Mouse (Mus musculus): ENCODE measurements around the gene Gm10447.
A peak's percentile ranks its signal among the peaks of the same experiment; 100 is the strongest.

Gene Gm10447

DNA sequence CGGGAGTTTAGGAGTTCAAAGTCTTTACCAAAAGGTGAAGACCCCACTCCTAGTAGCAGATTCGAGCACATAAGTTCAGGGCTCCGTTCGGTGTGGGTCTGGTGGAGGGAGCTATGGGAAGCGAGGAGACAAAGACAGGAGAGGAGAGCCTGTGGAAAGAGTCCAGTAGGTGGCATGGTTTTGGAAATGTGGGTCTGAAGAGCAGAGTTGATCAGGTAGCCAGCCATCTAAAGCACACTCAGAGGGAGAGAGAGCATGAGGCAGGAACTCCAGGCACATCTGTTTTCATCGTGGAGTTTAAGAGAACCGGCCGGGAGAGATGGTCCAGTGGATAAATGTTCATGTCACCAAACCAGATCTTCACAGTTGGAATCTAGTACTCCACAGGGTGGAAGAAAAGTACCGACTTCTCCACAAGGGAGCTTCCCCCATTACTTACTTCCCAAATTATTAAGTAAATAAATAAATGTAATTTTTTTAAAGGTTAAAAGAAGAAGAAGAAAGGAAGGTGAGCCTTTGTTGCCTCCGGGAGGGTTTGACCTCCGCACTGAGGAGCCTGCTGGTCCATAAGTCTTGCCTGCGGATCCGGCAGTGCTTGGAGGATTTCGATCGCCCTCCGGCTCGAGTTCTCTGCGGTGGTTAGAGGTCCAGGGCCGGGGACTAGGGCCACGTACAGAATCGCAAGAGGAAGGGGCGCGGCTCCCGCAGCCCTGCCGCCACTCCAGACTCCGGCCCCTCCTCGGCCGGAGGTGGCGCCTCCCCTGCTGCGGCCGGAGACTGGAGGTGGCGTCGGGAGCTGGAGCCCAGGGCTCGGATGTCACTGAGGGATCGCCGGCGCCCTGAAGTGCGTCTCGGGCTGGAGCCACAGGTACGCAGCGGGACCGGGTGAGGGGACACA, at the start of gene Gm10447, which contains the start of gene Shroom1:
Gene Gm10447, minus strand, starts transcription at position 637 of the 898 bp plus-strand sequence.
Gene Shroom1, plus strand, starts transcription at position 732 of the 898 bp plus-strand sequence.
- DNase-seq (ENCODE audit: low spot score in 2 of 2) = peak; percentile 52 to 72

DNA sequence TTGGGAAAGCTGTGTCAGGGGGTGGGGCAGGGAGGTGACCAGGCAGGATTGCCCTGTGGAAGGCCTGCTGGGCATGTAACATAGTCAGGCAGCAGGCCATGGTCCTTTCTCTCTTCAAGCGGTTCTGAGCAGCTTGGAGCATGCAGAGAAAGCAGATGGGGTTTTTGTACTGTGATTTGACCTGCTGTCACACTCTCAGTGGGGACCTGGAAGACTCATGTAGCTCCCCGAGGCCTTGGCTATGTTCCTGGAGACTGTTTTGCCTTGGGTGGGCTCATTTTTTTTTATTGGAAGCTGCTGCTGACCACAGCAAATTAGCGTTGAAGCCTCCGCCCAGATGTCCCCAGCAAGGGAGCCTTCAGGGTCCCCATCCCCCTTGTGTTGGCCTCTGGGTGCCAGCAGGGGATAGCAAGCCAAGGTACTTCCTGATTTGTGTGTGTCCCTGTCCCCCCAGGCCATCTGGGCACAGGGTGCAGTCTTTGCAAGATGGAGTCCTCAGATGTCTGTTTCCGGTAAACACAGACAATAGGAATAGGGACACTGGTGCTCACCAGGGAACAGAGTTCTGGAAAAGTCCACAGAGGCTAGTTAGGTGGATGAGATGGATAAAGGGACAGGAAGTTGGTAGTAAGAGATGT, 48.2 kb upstream of the Gm10447 start:
- no peak for DNase-seq (ENCODE audit: low spot score in 2 of 2)

DNA sequence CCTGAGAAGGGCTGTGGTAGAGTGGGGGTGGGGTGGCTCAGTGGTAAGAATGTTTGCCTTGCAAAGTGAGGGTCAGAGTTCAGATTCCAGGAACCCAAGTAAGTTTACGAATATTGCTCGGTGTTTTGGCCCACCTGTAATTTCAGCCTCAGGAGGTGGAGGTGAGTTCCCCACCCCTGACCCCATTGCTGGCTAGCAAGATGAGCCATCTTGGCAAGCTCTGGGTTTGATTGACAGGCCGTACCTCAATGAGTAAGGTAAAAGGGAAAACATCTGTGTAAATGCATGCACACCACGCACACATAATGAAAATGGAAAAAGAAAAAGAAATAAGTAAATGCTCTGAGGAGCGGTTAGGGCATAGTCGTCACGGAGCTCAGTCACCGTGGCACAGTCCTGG, 47.5 kb upstream of the Gm10447 start:
- DNase-seq (ENCODE audit: low spot score in 2 of 2) = no peak

DNA sequence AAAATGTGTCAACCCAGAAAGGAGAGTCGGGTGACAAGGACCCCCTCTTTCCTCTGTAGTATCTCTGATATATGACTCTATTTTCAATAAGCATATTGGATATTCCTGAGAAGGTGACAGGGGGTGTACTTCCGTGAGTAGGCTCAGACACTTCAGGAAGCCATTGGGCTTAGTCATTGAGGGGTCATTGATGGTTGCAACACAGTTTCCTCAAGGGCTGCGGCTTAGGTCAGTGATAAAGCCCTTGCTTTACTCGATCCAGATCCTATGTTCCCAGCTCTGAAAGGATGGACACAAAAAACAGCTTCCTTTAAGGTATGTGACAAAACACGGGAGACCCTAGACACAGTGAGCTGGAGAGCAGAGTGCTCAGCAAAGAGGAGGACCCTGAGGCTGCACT, 46.8 kb upstream of the Gm10447 start:
- DNase-seq (ENCODE audit: low spot score in 2 of 2) = no peak

DNA sequence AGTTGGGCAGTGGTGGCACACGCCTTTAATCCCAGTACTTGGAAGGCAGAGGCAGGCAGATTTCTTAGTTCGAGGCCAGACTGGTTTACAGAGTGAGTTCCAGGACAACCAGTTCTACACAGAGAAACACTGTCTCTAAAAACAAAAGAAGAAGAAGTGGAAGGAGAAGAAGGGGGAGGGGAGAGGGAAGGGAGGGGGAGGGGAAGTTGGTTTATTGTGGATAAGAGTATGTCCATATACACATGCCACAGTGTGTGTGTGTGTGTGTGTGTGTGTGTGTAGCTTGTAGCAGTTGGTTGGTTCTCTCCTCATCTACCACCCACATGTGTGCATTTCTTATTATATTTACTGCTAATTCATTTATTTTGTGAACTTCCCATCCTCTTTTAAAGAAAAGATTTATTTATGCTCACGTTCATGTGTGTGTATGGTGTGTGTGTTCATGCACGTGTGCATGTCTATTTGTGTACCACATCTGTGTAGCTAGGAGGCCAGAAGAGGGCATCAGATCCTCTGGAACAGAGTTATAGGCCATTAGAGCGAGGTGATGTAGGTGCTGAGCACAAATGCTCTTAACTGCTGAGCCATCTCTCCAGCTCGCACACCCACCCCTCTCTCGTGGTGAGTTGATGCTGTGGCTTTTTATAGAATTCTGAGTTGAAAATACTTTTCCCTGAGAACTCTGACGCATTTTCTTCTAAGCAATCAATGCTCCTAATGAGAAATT, 45.3 kb upstream of the Gm10447 start:
- DNase-seq (ENCODE audit: low spot score in 2 of 2) = no peak

DNA sequence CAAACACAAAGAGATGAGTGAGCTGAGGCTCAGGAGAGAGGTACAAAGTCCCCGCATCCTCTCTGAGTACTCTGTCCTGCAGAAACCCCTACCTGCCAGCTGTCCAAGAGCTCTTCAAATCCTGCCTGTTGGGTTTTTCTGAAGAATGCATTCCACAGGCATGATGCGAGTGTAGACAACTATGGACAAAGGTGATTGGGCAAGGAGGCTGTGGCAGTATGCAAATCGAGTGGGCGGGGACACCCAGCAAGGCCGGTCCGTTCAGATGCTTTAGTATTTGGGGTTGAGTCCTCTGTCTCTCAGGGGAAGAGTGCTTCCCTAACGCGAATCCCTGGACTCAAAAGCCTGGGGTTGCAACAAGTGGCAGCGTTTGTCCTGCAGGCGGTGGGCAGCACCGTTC, 43.7 kb upstream of the Gm10447 start:
- DNase-seq (ENCODE audit: low spot score in 2 of 2) = peak in 1 of 2 experiments; percentile 65

DNA sequence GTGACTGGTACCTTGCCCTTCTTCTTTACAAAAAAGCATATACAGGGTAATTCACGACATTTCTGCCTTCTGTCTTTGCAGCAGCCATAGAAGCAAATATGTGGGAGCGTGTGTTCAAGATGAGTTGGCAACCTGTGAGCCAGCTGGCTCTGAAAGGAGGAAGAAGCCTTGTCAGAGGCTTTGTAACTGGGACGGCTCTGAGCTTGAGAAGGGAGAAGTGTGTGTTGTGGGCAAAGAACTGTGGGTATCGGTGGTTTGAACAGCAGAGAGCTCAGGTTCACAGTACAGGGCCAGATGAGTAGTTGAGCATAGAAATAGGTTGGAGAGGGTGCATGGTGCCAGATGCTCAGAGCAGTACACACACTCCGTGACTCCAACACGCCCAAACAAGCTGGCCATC, 40.0 kb upstream of the Gm10447 start:
- DNase-seq (ENCODE audit: low spot score in 2 of 2) = no peak

DNA sequence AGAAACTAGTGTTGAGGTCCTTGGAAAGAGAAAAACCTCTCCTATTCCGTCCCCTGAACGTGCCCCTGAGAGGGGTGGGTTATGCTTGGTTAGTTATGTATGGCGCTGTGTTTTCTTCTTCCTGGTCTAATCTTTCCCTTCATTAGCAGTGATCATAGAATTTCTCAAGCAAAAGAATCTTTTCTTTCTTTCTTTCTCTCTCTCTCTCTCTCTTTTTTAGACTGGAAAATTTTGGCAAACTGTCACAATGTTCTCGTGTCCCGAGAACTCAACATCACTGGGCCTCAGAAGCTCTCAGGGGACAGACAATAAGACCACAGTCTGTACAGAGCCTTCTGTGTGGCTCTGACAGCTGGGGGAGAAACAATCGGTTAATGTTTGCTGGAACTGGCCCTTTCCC, 38.5 kb upstream of the Gm10447 start:
- DNase-seq (ENCODE audit: low spot score in 2 of 2) = no peak

DNA sequence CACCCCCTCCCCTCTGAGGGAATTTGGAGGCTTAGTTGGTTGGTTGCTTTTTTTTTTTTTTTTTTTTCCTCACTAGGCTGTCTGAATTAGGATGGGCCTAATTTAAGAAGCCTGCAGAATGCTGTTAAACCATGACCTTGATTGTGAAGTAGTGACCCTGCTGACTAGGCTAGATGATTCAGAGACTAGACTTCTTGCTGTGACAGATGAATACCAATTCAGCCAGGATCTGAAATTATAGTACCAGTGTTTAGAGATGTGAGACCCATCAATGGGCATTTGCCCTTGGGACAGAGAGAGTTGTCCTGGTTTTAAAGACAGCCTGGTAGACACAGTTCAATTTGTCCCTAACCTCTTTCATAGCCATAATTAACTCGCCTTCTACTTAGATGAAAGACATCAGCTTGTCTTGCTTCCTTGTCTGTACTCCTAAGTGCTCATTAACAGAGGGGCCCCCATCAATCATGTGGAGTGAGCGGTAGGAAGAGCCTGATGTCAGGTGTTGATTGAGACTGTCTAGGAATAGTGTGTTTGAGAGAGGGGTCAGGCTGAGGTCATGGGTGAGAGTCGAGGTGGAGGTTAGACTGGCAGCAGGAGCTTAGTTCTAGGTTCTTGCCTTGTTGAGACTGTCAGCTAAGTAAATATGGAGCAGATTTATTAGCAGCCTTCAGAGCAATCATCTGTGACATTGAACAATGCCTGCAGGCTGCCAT, 36.5 kb upstream of the Gm10447 start:
- DNase-seq (ENCODE audit: low spot score in 2 of 2) = no peak

DNA sequence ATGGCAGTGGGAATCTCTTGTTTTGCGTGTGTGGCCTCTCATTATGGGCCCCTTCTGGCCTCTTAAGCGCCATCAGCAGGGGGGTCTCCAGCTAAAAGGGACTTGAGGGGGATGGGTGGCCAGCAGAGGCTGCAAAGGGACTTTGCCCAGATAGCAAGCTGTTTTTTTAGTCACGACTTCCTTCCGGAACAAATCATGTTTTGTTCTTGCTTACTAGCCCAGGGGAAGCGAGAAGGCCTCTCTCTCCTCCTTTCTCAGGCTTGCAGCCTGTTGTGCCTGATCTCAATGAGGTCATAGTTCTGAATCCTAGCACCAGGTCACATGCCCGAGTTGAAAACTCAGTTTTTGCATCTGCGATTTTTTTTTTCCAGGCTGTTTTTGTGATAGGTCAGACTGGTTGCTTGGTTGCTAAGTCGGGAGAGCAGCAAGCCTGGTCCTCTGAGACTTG, 35.1 kb upstream of the Gm10447 start:
- no peak for DNase-seq (ENCODE audit: low spot score in 2 of 2)

DNA sequence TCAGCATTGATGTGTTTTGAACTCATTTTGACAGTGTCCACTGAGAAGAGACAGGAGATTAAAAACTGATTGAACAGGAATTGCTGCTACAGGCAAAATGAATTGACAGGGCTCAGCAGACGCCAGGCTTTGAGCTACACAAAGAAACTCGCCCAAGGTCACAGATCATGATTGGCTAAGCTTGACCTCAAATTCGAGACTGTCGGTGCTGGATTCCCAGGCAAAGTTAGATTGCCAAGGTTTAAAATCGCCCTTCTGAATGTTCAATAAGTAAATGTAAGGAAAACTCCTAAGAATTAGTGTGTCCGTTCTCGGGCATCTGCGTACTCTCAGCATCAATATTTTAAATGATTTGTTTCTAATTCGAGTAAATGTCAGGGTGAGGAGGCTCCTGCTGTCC, 32.5 kb upstream of the Gm10447 start:
- DNase-seq (ENCODE audit: low spot score in 2 of 2) = no peak

DNA sequence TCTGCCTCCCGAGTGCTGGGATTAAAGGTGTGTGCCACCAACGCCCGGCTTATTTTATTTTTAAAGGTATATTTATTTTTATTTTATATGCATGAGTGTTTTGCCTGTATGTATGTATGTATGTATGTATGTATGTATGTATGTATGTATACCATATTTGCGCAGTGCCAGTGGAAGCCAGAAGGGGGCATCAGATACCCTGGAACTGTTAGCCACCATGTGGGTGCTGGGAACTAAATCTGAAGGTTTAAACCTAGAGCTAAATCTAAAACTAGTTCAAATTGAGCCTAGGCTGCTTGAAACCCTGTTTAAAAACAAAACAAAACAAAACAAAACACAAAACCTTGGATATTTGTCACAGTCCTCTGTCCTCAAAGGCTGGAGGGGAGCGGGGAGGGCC, 32.1 kb upstream of the Gm10447 start:
- no peak for DNase-seq (ENCODE audit: low spot score in 2 of 2)

DNA sequence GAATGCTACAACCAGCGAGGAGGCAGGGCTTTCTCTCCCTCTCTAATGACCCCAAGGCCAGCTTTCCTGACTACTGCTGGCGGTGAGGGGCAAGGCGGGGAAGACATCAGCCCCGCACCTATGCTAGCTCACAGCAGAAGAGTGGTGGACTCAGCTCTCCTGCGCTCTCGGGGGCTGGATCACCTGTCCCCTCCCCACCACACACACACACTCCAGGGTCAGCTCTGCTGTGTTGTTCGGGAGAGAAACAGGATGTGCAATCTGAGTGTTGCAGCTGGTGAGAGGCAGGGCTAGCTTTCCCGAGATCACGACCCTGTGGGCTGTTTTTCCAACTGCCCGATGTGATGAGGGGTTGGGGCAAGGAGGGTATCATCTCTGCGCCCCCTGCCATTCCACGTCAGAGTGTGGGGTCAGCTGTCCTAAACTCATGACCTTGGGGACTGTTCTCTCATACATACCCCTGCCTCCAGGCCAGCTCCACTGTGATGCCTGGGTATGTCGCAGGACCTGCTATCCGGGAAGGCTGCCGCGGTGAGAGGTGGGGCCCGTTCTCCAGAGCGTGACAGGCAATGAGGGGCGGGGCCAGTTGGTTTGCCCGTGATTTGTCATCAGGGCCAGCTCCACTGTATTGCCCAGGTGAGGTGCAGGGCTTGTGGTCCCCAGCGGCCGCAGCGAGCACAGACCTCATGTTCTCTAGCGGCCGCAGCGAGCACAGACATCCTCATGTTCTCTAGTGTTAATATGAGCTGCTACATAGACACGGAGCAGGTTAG, 30.1 kb upstream of the Gm10447 start:
- peak; percentile 54 to 75 for DNase-seq (ENCODE audit: low spot score in 2 of 2)

DNA sequence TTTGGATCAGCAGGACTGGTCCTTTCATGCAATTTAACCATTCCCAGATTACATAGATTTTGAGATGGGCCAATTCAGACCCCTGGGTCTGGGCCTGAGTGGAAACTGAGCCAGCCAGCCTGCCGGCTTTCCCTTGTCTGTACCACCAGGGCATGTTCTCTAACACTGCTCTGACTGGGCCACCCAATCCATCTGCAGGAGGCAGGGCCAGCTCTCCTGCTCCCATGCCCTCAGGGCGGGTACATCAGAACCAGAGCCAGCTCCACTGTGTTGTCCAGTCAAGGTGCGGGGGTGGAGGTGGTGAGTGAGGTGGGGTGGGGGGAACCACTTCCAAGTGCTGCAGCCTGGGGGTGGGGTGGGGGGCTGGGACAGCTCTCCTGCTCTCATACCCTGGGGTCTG, 29.4 kb upstream of the Gm10447 start:
- DNase-seq (ENCODE audit: low spot score in 2 of 2) = no peak

DNA sequence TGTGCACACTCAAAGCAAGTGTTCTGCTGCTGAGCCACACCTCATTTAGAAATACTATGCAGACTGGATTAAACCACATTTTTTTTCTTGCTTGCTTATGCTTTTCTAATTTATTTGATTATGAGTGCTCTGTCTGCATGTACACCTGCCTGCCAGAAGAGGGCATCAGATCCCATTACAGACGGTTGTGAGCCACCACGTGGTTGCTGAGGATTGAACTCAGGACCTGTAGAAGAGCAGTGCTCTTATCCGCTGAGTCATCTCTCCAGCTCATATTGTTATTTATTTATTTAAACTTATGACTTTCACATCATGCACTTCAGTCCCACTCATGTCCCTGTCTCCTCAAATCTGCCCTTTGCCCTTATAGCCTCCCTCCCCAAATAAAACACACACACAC, 28.8 kb upstream of the Gm10447 start:
- no peak for DNase-seq (ENCODE audit: low spot score in 2 of 2)

DNA sequence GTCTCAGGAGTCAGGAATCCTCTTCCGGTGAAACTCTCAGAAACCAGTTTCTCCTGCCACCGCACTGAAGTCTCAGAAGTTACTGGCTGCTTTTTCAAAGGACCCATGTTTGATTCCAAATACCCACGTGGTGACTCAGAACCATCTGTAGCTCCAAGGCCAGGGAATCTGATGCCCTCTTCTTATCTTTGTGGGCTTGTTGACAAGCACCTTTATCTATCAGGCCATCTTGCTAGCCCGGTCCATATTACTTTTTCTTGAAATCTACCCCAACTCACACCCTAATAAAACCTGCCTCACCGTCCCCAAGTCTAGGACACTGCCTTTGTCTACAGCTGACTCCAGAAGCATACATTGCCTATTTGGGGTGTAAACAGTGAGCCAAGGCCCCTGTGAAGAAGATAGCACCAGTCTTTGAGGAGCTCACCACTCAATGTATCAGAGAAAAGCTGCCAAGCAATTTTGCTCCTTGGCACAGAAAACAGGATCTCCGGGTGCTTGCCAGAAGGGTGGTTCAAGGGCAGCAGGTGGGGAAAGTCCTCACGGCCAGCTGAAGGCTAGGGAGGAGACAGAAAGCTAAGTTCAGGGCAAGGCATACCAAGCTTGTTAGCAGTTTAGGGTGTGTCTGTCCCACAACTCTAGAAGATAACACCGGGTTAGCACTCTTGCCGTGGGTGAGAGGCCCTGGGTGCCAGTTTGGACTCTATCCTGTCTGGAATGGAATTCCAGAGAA, 26.4 kb upstream of the Gm10447 start:
- DNase-seq (ENCODE audit: low spot score in 2 of 2) = no peak

DNA sequence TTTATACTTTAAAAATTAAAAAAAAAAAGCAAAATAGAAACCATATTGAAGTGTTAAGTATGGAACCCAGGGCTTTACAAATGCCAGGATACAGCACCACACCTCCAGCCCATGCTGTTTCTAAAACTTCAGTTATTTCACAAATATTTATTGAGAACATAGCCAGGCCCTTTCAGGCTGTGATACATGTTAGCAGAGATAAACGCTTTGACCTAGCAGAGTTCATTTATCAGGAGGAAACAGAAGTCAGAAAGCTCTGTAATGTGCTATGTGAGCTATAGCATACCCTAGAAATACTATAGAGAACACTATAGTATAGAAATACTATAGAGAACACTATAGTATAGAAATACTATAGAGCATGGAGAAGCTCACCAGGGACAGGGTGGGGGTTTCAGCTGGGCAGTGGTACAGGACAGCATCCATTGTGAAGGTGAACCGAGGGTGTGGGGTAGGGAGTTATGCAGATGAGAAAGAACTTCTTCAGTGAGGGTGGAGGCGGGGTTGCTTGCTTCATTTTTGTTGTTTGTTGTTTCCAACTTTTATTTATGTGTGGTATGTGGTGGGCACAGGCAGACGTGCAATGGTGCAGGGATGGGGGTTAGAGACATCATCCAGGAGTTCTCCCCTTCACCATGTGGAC, 24.3 kb upstream of the Gm10447 start:
- DNase-seq (ENCODE audit: low spot score in 2 of 2) = no peak

DNA sequence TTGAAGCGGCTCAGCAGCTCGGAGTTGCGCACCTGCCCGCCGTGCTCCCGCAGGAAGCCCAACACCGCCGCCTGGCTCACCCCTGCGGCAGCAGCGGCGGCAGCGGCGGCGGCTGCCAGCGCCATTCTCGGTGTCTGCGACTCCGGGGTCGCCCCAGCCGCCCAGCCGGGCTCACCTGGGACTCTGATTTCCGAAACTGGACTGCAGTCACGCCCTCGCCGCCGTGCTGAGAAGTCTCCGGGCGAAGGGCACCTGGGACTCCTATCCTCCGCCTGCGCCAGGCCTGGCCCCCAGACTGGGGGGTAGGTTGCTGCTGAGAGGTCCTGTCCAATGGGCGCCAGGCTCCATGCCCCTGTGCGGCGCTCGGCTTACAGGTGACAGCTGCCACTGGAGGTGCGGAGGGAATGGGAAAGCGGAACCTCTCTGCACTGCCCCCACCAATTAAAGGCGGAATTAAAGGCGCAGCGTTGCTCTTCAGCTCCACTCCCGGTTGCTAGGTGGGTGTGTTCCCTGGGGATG, 22.9 kb upstream of the Gm10447 start, which contains the start of the genes Gm9945 and Sowaha:
Gene Gm9945, plus strand, starts transcription at position 384 of the 519 bp plus-strand sequence.
Gene Sowaha, minus strand, starts transcription at position 492 of the 519 bp plus-strand sequence.
- peak; percentile 43 to 47 for DNase-seq (ENCODE audit: low spot score in 2 of 2)

DNA sequence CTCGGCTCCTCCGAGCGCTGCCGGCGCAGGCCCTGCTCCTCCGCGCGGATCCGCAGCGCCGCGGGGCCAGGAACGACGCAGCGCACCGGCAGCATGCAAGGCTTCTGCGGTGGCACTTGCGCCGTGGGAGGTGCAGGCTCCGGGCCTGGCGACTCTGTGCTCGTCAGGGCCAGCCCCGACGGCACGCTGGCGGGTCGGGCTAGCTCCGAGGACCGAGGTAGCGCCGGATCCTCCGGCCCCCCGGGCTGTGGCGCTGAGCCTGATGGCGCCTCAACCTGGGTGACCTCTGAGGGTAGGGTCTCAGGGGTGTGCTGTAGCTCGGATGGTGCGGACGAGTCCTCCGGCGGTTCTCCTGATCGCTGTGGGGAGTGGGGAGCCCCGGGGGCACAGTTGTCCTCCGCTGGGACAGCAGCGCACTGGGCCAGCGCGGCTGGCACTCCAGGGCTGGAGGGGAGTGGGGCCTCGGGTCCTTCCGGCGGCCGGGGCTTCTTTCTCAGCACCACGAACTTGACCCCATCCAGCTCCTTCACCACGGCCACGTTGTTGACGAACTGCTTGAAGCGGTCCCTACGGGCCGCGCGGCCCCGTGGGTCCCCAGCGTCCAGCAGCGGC, 22.4 kb upstream of the Gm10447 start:
- no peak for DNase-seq (ENCODE audit: low spot score in 2 of 2)

Measured in urinary bladder, postnatal 36 days (tissue).